35 mouse cellular contexts compared by ENCODE assay signal in the genomic region with DNA sequence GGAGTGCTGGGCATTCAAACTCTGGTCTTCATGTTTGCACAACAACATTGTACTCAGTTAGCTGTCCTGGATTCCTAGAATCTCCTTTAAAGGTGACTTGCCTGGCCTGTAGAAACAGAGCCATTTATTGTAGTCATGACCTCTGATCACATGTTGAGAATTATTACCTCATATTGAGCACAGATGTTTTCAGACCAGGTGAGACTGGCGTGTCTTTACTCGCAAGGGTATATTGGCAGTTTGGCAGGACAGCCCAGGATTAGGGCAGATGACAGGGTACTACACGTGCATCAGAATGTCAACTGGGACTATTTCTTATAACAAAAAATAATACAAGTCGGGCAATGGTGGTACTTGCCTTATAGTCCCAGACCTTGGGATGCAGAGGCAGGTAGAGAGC.
"Had no signal": no experiment of that assay in that cellular context is flagged by ENCODE, and none has a peak within 500 bp of the region (broad histone marks: within the 10 kb centered on the region; RNA-seq: fewer than 3 reads in every experiment).

No protein-coding gene starts in this region.

- H3K27me3 ChIP-seq: heart, embryonic 12.5 days; heart, embryonic 15.5 days; hindbrain, embryonic 12.5 days; hindbrain, embryonic 13.5 days; hindbrain, embryonic 15.5 days; intestine, embryonic 15.5 days; kidney, embryonic 15.5 days had no signal

- H3K9me3 ChIP-seq: heart, embryonic 10.5 days; heart, embryonic 12.5 days; heart, embryonic 13.5 days; heart, embryonic 15.5 days; hindbrain, embryonic 10.5 days; hindbrain, embryonic 12.5 days; hindbrain, embryonic 13.5 days; hindbrain, embryonic 15.5 days; intestine, embryonic 15.5 days; kidney, embryonic 15.5 days had no signal

- H3K36me3 ChIP-seq: heart, embryonic 10.5 days; heart, embryonic 12.5 days; heart, embryonic 13.5 days; heart, embryonic 15.5 days; hindbrain, embryonic 10.5 days; hindbrain, embryonic 12.5 days; hindbrain, embryonic 13.5 days; hindbrain, embryonic 15.5 days; intestine, embryonic 15.5 days; kidney, embryonic 15.5 days had no signal

- H3K9ac ChIP-seq: heart, embryonic 12.5 days; heart, embryonic 13.5 days; heart, embryonic 15.5 days; hindbrain, embryonic 12.5 days; hindbrain, embryonic 13.5 days; hindbrain, embryonic 14.5 days; hindbrain, embryonic 15.5 days; intestine, embryonic 15.5 days; kidney, embryonic 15.5 days had no signal

- H3K4me2 ChIP-seq: heart, embryonic 11.5 days; heart, embryonic 12.5 days; heart, embryonic 13.5 days; heart, embryonic 15.5 days; hindbrain, embryonic 12.5 days; hindbrain, embryonic 13.5 days; hindbrain, embryonic 14.5 days; hindbrain, embryonic 15.5 days; intestine, embryonic 15.5 days; kidney, embryonic 15.5 days had no signal

- H3K27ac ChIP-seq: heart, embryonic 10.5 days; heart, embryonic 13.5 days; heart, embryonic 15.5 days; hindbrain, embryonic 10.5 days; hindbrain, embryonic 12.5 days; hindbrain, embryonic 13.5 days; hindbrain, embryonic 14.5 days; hindbrain, embryonic 15.5 days; hindbrain, postnatal 0 days; intestine, embryonic 15.5 days; kidney, embryonic 15.5 days; kidney, postnatal 0 days; layer of hippocampus, adult 2 months had no signal

- ATAC-seq: hindbrain, embryonic 16.5 days; hindbrain, postnatal 0 days; inflammation-experienced regulatory T-cells, adult 6 months; intestine, embryonic 15.5 days; intestine, embryonic 16.5 days; intestine, postnatal 0 days had no signal

- H3K4me1 ChIP-seq: intestine, embryonic 15.5 days had no signal

- DNase-seq: heart, postnatal 10 days; heart, postnatal 14 days; heart, postnatal 36 days; heart, postnatal 4 days; kidney, adult 11 months; kidney, adult 18-20 months; kidney, adult 2 months; kidney, adult 8-10 months; kidney, adult 9 months; kidney, postnatal 10 days; kidney, postnatal 14 days; kidney, postnatal 25 days; kidney, postnatal 36 days; kidney, postnatal 4 days; layer of hippocampus, adult 9-11 months; layer of hippocampus, postnatal 36 days had no signal

- H3K4me3 ChIP-seq: heart, embryonic 10.5 days; heart, embryonic 12.5 days; heart, embryonic 13.5 days; heart, embryonic 15.5 days; hindbrain, embryonic 10.5 days; hindbrain, embryonic 12.5 days; hindbrain, embryonic 13.5 days; hindbrain, embryonic 15.5 days; intestine, embryonic 15.5 days; kidney, embryonic 15.5 days; layer of hippocampus, adult 2 months had no signal
